Mouse (Mus musculus) mesoderm, embryonic 11.5 days (tissue): Measurements from ENCODE around the gene Zfp513.

Experiments
- DNase-seq: peaks from one replicate; pipeline ENCODE4 v3.0.0-alpha.2; 2012; ENCODE audit warnings: low read depth, low spot score

The Zfp513 gene

DNA sequence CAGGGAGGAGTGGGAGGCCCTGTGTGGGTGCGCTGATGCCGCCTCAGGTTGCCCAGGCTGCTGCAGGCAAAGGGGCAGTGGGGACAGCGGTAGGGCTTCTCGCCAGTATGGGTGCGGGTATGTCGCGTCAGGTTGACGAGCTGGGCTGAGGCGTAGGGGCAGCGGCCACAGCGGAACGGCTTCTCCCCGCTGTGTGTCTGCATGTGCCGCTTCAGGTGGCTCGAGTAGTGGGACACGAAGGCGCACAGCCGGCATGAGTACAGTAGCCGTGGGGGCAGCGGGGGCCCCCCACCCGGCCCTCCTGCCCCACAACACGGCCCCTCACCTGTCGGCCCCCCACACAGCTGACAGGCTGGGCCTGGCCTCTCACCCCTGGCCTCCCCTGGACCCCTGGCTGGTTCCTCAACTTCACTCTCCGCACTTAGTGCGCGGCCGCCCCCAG, 1.8 kb downstream of the Zfp513 start:
- no peak for DNase-seq

DNA sequence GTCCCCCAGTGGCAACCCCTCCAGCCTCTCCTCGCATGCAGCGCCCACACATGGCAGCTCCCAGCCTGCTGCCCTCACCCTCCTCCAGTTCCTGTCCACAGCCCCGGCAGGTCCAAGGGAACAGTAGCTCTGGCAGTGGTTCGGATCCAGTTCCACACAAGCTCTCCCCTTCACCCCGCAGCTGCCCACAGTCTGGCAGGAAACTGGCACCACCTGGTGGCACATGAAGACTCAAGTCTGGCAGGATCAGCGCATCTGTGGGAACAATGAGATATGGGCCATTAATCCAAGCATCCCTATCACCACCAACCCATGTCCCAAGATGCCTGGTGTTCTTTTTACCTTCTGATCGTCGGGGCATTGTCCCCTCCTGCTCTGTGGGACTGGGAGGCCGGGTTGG, 2.2 kb downstream of the Zfp513 start:
- no peak for DNase-seq

DNA sequence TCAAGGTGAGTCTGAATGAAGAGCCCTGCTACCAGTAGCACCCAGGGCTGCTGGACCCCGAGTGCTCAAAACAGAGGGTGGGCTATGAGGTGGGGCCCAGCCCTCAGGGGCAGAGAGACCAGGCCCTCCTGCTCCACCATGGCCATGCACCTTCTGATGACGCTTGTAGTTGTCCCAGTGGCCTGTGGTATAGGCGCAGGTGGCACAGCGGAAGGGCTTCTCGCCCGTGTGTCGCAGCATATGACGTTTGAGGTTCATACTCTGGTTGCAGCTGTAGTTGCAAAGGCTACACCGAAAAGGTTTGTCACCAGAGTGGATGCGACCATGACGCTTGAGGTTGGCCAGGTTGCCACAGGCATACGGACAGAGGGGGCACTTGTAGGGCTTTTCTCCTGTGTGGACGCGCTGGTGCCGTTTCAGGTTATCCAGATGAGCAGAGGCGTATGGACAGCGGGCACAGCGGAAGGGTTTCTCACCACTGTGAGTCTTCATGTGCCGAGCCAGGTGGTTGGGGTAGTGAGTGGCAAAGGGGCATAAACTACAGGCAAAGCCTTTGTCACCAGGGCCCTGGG, 2.7 kb downstream of the Zfp513 start:
- DNase-seq, result no peak

DNA sequence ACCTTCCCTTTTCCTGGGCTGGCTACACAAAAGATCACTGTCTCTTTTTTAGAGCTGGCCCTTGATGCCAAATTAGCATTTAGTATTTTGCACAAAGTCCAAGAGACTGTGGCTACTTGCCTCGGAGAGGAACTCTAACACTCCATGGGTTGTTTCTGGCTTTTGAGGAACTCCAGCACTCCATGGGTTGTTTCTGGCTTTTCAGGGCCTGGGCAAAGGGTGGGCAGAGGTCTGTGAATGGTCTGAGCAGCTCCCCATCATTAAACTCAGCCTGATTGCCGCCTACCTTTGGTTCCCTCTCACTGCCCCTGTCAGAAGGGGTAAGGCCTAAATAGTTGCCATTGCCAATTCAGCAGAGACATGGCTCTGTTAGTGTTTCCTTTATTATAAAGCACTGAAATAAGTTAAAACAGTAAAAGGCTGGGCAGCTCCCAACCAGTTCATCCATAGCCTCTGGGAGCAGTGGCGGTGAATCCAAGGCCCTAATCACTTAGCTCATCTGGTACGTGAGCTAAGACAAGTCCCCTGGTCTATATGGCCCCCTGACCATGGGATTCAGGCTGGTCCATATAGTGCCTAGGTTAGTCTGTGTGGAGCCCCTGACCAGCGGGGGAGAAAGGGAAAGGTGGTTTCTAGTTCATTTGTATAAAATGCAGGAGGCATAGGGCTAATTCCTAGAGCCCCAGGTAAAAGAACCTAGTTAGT, 3.3 kb downstream of the Zfp513 start:
- DNase-seq, result no peak

DNA sequence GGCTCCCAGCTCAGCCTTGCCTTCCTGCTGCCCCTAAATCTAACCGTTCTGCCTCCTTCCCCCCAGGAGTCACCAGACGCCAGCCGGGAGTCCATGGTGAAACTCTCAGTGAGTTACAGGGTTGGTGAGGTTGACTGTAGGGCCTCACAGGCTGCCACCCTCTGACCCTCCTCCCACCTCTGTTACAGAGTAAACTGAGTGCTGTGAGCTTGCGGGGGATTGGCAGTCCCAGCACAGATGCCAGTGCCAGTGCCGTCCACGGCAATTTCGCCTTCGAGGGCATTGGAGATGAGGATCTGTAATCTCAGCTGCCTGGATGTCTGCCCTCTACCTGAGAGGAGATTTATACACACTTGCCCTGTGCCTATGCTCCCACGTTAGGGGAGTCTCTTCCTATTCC, 3.9 kb downstream of the Zfp513 start:
- no peak for DNase-seq

DNA sequence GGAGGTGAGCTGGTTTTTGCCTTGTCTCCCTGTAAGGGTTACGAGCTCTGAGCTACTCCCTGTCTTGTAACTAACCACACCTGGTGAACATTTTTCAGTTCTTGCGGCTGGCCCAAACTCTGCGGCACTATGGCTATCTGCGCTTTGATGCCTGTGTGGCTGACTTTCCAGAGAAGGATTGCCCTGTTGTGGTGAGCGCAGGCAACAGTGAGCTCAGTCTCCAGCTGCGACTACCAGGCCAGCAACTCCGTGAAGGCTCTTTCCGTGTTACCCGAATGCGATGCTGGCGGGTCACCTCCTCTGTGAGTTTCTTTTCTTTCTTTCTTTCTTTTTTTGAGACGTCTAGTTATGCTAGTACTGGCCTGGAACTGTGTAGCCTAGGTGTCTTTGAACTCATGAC, 5.0 kb downstream of the Zfp513 start:
- no peak for DNase-seq

DNA sequence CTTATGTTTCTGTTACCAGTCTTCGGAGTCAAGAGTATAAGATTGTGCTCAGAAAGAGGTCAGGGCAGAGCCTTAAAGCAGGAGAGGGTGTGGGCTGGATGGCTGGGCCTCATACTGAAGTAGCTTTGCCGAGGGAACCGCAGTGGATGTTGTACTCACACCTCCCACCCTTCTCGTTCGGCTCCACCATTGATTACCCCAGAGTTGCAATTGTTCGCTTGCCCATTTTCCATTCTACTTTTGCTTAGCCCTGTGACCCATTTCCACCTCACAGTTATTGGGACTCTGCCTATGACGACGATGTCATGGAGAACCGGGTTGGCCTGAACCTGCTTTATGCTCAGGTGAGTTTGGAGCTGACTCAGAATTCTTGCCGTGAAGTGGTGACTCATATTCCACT, 5.9 kb downstream of the Zfp513 start:
- no peak for DNase-seq

DNA sequence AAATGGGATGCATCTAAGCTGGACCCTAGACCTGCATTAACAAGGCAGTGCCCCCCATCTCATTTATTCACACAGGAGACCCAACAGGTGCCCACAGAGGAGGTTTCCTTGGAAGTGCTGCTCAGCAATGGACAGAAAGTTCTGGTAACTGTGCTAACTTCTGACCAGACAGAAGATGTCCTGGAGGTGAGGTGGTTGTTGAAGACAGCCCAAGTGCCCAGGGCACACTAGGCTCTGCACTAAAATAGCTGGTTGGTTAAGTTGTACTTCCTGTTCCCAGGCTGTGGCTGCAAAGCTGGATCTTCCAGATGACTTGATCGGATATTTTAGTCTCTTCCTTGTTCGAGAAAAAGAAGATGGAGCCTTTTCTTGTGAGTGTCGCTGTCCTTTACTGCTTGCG, 6.4 kb downstream of the Zfp513 start:
- no peak for DNase-seq

DNA sequence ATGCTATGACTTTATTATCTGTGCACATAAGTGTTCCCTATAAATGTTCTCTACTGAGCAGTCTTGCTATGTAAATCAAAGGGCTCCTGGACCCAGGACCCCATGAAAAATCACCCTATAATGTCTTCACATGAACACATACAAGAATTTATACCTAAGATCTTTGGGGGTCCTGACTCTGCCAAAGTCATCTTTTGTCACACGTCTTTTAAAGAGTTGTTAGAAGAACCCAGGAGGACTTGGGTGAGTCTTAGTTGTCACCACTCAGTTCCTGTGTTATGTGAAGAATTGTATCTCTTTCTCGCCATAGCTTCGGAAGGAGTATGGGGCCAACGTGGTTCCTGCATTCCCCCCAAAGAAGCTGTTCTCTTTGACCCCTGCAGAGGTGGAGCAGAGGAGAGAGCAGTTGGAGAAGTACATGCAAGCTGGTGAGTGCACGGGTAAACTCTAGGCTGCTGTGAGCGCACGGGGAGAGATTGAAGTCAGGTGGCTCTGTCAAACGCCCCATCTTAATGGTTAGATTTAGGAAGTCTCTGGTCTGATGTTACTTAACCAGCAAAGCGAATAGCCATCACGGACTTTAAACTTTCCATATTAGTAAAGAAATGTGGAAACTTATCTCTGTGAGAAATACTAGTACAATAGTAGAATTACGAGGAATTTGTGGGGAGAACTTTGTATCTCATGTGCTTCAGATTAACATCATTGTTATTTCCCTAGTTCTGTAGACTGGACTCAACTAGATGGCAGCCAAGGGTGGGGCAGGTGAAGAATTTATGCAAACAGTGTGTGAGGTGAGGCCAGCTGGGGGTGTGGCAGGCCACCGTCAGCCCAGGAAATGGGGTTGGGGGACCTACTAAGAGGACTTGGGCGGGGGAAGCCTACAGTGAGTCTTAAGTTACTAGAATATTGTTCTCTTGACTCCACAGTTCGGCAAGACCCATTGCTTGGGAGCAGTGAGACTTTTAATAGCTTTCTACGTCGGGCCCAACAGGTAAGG, 7.3 kb downstream of the Zfp513 start:
- DNase-seq, result no peak

DNA sequence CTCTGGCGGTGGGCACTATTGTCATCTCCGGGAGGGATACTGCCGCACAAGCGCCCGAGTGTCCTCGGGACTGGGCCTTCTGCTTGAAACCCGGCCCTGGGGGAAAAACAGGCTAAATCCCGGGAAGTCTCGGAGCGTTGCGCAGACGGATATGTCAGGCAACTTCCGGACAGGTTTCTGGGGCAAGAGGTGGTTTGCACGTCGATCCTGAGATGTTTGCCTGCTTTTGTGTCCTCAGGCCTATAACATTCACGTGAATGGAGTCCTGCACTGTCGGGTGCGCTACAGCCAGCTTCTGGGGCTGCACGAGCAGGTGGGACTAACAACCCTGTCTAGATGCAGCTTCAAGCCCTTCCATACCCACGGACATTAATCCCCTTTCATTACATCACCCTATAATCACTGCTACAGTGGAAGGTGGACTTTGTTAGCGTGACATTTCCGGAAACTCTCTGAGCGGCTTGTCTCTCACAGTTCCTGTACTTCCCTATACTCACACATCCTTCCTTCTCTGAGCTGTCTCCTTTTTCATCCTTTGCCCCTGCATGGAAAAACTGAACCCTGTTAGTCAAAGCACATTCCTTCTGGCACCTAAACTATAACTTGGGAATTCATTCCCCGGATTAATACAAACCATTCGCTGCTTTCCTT, 8.3 kb downstream of the Zfp513 start:
- DNase-seq, result peak; percentile 9

DNA sequence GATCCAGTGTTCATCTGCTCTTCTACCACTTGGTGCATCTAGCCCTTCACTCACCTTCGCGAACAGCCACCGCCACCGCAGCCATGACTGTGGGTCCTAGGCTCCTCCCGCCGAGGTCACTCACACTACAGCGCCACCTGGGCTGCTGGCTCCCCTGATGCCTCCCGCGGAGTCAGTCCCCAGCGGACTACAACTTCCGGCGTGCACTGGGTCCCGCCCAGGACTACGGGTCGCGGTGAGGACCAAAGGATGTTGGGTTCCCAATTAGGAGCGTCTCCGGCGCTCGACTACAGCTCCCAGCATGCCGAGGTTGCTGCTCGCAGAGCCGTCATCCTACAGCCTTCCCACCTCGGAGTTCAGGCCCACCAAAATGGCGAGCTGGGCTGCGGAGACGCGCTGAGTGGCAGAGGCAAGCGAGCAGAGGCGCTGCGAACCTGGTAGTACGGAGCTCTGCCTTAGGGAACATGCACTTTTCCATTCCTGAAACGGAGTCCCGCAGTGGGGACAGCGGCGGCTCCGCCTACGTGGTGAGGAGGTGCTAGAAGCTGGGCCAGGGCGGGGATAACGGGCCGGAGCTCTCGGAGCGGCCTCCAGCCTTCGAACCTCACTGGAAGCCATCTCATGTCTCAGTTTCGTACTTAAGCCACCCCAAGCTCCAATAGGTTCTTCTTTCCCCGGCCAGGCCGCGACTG, 9.0 kb downstream of the Zfp513 start, which contains the start of the genes Snx17 and Eif2b4:
Gene Snx17 (plus strand): TSS at position 289 of the 692 bp plus-strand sequence.
Gene Eif2b4 (minus strand): TSS at position 492 of the 692 bp plus-strand sequence.
- peak; percentile 98 for DNase-seq

DNA sequence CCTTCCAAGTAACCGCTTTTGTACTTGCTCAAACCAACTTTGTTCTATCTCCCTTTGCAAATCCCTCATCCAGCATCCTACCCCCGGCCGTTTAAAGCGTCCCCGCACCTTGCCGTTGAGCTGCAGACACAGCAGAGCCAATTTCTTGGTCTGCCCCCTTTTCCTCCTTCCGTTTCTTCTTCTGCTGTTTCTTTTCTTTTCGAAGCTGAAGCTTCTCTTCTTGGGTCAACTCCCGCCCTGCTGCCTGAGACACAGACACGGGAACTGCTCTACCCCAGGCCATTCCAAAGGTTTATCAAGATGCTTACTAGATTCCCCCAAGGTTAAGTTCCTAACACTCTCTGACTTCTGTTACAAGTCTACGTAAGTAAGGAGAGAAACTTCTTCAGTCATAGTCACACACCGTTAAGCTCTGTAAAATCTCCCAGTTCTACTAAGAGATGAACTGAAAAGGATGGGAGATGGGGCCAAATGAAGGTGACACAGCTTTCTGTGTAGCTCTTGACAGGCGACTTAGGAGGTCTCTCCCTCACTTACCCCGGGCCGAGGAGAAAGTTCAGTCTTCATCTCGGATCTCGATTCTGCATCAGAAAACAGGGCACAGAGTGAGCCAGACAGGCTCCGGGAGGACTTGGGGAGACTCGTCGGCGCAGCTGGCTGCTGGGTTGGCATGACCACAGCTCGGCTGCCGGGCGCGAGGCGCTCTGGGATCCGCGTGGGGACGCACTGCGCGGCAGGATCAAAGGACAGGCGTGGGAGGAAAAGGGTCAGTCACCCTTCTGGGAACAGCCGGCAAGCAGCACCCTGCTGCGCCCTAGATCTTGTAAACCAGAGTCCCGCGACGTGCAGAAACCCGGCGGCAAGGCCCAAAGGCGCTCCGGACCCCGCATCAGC, 9.8 kb downstream of the Zfp513 start:
- DNase-seq, result peak; percentile 70

DNA sequence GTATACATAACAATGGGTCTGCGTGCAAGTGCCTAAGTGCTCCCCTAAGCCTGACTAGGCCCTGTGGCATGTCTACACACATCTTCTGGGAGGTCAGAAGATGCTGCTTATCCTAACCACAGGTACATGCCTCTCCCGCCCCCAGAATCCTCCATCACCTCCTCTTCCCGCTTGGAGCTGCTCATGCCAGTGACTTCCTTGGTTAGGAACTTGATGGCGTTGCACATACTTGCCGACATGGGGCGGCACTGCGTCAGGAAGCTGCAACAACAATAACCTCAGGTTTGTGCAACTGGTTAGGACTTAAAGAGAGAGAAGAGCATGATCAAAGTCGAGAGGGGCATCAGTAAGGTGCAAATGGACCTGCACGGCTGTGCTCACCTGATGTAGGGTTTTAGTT, 11.9 kb downstream of the Zfp513 start:
- no peak for DNase-seq

DNA sequence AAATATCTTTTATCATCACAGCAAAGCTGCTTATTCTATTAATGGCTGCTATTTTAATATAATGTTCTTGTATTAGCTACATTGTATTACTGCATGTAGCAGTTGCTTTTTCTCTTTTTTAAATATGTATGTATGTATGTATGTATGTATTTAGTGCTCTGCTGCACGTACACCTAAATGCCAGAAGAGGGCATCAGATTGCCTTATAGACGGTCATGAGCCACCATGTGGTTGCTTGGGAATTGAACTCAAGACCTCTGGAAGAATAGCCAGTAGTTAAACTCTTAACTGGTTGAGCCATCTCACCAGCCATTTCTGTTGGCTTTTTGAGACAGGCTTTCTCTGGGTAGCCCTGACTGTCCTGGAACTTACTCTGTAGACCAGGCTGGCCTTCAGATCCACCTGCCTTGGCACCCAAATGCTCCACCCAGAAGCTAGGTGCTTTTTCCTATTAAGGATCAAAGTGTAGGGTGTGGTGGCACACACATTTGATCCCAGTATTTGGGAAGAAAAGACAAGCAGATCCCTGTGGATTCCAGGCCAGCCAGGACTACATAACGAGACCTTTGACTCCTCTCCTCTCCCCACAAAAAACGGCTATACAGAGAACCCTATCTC, 13.8 kb downstream of the Zfp513 start:
- no peak for DNase-seq

DNA sequence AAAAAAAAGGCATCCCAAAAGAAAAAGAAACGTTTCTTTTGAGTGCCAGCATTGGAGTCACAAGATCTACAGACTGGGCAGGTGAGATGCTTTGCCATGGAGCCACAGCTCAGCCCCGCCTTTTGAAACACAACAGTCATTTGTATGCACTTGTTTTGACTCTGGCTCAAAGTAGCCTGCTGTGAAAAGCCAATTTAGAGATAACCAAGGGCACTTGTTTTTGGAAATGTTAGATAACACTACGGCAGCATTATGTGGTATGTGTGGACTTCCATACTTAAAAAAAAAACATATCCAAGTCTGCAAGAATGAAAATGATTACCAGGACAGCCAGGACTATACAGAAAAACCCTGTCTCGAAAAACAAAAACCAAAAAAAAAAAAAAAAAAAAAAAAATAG, 18.4 kb downstream of the Zfp513 start:
- DNase-seq, result no peak

DNA sequence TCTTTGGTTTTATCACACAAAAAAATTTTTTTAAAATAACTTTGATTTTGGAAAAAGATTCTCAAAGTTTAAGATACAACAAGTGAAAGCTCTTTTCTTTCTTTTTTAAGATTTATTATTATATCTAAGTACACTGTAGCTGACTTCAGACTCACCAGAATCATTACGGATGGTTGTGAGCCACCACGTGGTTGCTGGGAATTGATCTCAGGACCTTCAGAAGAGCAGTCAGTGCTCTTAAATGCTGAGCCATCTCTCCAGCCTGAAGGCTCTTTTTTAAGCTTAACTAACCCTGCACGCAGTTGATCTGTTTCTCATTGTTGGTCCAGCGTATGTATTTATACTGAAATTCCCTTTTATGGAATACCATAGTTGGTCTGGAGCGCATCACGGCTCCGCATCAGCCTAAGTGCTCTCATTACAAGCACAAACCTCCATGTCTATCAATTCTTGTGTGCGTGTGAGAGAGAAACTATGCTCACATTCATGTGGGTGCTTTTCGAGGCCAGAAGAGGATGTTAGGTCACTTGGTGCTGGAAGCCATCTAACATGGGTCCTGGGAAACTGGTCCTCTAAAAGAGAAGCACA, 20.8 kb downstream of the Zfp513 start:
- DNase-seq, result no peak

DNA sequence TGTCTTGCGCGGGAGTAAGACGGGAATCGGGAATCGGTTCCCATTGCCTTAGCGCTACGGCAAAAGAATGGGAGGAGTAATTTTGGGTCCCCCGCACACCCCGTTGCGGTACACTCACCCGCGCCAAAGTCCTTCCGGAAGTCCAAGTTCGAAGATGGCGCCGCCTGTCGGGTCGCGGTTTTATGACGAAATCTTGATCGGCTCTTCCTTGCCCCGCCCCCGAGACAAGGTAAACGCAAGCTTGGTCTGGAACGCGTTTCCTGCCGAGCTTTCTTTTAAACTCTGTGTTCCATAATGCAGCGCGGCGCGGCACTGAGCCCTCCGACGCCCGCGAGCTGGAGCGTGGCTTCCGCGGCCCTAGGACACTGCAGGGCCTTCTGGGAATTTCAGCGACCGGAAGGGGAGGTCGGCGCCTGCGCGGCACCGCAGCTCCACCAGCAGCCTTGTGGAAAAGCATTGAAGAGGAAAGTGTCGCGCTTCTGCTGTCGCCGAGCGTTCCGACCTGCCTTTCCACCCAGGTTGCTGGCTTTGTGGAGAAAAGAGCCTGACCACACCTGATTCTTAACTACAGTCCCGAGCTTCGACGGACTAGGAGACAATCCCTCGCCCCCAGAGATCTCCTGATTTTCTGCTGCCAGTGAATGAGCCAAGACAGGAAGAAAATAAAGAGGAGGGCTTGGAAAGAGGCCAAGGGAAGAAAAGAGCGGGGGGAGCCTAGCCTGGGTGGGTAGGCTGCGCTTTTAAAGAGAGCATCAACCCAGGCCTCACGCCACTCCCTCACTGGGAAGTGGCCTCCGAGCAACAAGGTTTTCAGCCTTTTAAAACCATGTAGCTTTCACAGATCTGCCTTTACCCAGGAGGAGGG, 22.1 kb downstream of the Zfp513 start, which contains the start of the genes Gm29609 and Gtf3c2:
Gene Gm29609 (minus strand): TSS at position 146 of the 865 bp plus-strand sequence.
Gene Gtf3c2 (minus strand): TSS at position 379 of the 865 bp plus-strand sequence.
- peak; percentile 95 for DNase-seq

DNA sequence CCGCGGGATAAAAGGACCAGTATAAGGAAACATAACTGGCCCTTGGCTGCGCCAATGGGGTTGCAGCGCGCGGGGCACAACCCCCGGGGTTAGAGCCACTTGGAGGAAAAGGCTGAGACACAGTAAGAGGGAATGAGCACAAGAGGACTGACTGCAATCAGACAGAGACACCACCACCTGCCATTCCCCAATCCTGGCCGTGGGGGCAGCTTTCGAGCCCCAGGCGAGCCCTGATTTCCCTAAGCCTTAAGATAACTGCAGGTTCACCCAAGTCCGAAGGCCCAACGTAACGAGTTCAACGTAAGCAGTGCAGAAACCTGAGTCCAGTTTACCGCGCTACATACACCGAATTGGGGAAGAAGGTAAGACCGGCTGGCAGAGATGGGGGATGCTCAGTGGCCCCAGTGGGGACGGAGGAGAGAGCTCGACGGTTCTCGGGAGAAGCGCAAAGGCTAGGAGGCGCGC, 22.8 kb downstream of the Zfp513 start:
- peak; percentile 43 for DNase-seq
